Mouse (Mus musculus): Measurements from ENCODE around the gene Defa22.
"Not testable (repeated sequence)": the region's sequence is repeated elsewhere in the genome, so short reads cannot be mapped to it uniquely, and the experiment has no call there.

The Defa22 gene

DNA sequence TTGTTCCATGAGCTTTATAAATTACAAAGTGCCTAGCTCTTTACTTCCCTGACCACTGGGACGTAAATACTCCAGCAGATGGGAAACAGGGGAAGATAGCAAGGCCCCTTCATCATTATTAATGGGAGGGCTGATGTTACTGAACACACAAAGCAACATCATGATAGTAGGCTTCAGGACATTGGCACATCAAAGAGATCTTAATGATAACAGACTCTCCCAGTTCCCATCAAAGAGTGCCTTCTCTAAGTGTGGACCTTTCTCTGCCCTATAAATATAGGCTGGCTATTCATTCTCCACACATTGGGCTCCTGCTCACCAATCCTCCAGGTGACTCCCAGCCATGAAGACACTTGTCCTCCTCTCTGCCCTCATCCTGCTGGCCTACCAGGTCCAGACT, at the start of gene Defa22:
Defa22 (plus strand) TSS at position 301 of the 400 bp plus-strand sequence.
- DNase-seq (ENCODE audit: low spot score), result not testable (repeated sequence)

DNA sequence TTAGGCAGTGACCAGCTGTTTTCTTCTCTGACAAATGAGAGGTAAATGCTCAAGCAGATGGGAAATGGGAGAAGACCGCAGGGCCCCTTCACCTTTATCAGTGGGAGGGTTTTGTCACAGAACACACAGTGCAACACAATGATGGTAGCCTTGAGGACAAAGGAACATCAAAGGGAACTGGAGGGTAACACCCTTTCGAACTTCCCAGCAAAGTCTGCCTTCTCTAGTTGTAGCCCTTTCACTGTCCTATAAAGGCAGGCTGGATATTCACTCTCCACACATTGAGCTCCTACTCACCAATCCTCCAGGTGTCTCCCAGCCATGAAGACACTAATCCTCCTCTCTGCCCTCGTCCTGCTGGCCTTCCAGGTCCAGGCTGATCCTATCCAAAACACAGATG, 27.7 kb upstream of the Defa22 start, which contains the start of gene Defa30:
Defa30 (plus strand) TSS at position 301 of the 400 bp plus-strand sequence.
- not testable (repeated sequence) for DNase-seq (ENCODE audit: low spot score)

DNA sequence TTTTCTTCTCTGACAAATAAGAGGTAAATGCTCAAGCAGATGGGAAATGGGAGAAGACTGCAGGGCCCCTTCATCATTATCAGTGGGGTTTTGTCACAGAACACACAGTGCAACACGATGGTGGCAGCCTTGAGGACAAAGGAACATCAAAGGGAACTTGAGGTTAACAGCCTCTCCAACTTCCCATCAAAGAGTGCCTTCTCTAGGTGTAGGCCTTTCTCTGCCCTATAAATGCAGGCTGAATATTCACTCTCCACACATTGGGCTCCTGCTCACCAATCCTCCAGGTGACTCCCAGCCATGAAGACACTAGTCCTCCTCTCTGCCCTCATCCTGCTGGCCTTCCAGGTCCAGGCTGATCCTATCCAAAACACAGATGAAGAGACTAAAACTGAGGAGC, 29.2 kb downstream of the Defa22 start, which contains the start of gene Defa31:
Defa31 (plus strand) TSS at position 301 of the 400 bp plus-strand sequence.
- DNase-seq (ENCODE audit: low spot score), result not testable (repeated sequence)

- DNase-seq (ENCODE audit: low spot score), result not testable (repeated sequence)
These were observed 39.2 kb downstream of the Defa22 start, which contains the start of gene Gm15293 for GRCm38 (mm10) chr8:21201261-21201660. Gene Gm15293 (plus strand): TSS chr8:21201561.

All from lung, postnatal 25 days (tissue).